Mouse (Mus musculus): ENCODE results near the gene Vmn2r11. TPM values are rescaled to one million over a fixed set of nuclear protein-coding genes. Genes with fewer than 3 reads are reported as not detected.
"Not testable (repeated sequence)": the region's sequence is repeated elsewhere in the genome, so short reads cannot be mapped to it uniquely, and the experiment has no call there.

Gene Vmn2r11
- total RNA-seq (2017): not detected in 3 replicates

DNA sequence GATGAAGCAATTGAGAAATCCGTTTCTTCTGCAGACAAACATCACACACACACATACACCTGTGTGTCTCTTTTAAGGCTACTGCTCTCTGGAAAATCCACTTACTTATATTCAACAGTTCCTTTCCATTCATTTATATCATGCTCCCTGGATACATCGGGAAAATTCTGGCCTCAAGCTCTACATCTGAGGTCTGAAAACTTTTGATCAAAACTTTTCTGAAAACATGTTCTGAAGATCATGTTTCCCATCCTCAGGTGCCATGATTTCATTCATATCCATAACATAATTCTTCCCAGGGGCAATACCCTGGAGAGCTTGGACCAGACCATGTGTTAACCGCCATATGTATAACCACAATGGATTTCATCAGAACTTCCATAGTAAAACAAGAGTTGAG lies at the start of gene Vmn2r11:
TSS of gene Vmn2r11 (minus strand) at position 101 of the 400 bp plus-strand sequence.
- not testable (repeated sequence) for ATAC-seq (replicated peaks; ENCODE audit: insufficient number of reproducible peaks, low FRiP score, low TSS enrichment, poor library complexity, severe bottlenecking)

DNA sequence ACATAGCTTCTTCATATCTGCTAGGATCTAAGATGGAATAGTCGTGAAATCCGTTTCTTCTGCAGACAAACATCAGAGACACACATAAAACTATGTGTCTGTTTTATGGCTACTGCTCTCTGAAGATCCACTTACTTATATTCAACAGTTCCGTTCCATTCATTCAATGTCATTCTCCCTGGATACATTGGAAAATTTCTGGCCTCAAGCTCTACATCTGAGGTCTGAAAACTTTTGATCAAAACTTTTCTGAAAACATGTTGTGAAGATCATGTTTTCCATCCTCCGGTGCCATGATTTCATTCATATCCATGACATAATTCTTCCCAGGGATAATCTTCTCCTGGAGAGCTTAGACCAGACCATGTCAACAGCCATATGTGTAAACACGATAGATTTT lies 38.5 kb upstream of the Vmn2r11 start, which contains the start of gene Vmn2r12:
TSS of gene Vmn2r12 (minus strand) at position 101 of the 400 bp plus-strand sequence.
- not testable (repeated sequence) for ATAC-seq (replicated peaks; ENCODE audit: insufficient number of reproducible peaks, low FRiP score, low TSS enrichment, poor library complexity, severe bottlenecking)

DNA sequence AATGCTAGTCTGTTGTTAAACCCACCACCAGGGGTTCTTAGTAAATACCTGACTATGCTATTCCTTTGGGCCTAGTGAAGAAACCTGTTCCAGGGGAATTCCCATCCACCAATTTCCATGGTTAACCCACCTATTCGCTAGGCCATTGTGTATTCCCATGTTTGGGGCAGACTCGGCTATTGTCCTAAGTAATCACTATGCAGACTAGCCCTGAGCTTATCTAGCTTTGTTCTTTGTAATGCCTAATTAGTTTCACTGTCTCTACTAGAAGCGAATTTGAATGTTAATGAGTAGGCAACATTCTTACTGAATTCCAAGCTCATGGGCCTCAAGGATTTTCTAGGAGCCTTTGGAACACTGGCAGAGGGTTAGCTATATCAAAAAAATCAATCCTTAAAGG lies 37.1 kb upstream of the Vmn2r11 start:
- ATAC-seq (replicated peaks; ENCODE audit: insufficient number of reproducible peaks, low FRiP score, low TSS enrichment, poor library complexity, severe bottlenecking): not testable (repeated sequence)

- not testable (repeated sequence) for ATAC-seq (replicated peaks; ENCODE audit: insufficient number of reproducible peaks, low FRiP score, low TSS enrichment, poor library complexity, severe bottlenecking)
Observed at GRCm38 (mm10) chr5:109072016-109072415, 12.6 kb upstream of the Vmn2r11 start.

DNA sequence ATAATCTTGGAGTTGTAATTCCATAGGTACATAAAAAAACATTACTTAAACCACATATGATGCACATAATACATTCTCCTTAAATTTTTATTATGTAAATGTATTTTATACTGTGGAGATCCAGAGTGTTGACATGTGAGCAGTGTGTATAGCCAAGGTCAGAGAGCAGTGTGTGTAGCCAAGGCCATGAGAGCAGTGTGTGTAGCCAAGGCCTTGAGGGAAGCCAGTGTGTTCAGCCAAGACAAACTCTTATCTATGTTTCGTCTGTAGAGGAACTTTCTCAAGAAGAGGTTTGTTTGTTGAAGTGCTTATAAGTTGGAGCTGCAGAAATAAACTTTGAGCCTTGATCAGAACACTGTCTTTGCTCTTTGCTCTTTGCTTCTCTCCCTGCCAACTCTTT lies 4.1 kb downstream of the Vmn2r11 start:
- no peak for ATAC-seq (replicated peaks; ENCODE audit: insufficient number of reproducible peaks, low FRiP score, low TSS enrichment, poor library complexity, severe bottlenecking)

- no peak for ATAC-seq (replicated peaks; ENCODE audit: insufficient number of reproducible peaks, low FRiP score, low TSS enrichment, poor library complexity, severe bottlenecking)
Observed at GRCm38 (mm10) chr5:109032591-109032990, 26.8 kb downstream of the Vmn2r11 start.

GRCm38 (mm10) chr5:109006427-109006826 lies 52.9 kb downstream of the Vmn2r11 start, which contains the start of gene Vmn2r10:
Gene Vmn2r10 (minus strand): TSS chr5:109006527.
- not testable (repeated sequence) for ATAC-seq (replicated peaks; ENCODE audit: insufficient number of reproducible peaks, low FRiP score, low TSS enrichment, poor library complexity, severe bottlenecking)

Other genes with a start within 250 kb of the Vmn2r11 start
- under 0.01 to 0.19 TPM in 2 of 3 replicates, not detected in the other for gene Vmn2r9, start 207.0 kb downstream of the Vmn2r11 start, total RNA-seq (2017)
- not detected in 3 replicates for gene Vmn2r10, start 53.0 kb downstream of the Vmn2r11 start, total RNA-seq (2017)
- gene Vmn2r12, start 38.4 kb upstream of the Vmn2r11 start, total RNA-seq (2017): not detected in 3 replicates
- gene Vmn2r13, start 132.6 kb upstream of the Vmn2r11 start, total RNA-seq (2017): not detected in 3 replicates
- not detected in 3 replicates for gene Vmn2r14, start 165.1 kb upstream of the Vmn2r11 start, total RNA-seq (2017)
- gene Vmn2r15, start 238.1 kb upstream of the Vmn2r11 start, total RNA-seq (2017): not detected in 3 replicates

All from monocyte, adult 5-6 weeks (primary cell).